Mouse (Mus musculus) MEL (cell line): ENCODE results near the gene P2rx1. TPM values are rescaled to one million over a fixed set of nuclear protein-coding genes. Genes with fewer than 3 reads are reported as not detected.

Source experiments
- DNase-seq: peaks from one replicate; pipeline ENCODE4 v3.0.0; 2011; ENCODE audit warnings: low read depth, low spot score
- H3K27ac ChIP-seq: 2 replicates; pipeline ENCODE4 v1.5.1; 2012; ENCODE audit warnings: low read depth, mild to moderate bottlenecking, control low read depth, low read length, moderate library complexity; ENCODE audit not compliant: control insufficient read depth
- H3K27me3 ChIP-seq, 2 experiments: fragments of 150-350 bp in 1 of 2; sonication (generic) in 1 of 2; 2 replicates each; pipeline ENCODE4 v1.6.1; 2012; ENCODE audit warnings: low read length in 2 of 2, mild to moderate bottlenecking in 2 of 2, improper control_type of control experiment in 1 of 2, moderate library complexity in 1 of 2; ENCODE audit not compliant: insufficient read depth in 2 of 2, control insufficient read depth in 1 of 2
- H3K36me3 ChIP-seq, 2 experiments: 2 replicates each; pipeline ENCODE4 v1.6.1; 2012 to 2014; ENCODE audit warnings: low read length in 2 of 2, improper control_type of control experiment in 1 of 2, inconsistent platforms in 1 of 2, mild to moderate bottlenecking in 1 of 2; ENCODE audit not compliant: insufficient read depth in 2 of 2, control insufficient read depth in 1 of 2
- H3K4me1 ChIP-seq, 2 experiments: fragments of 150-350 bp in 1 of 2; sonication (generic) in 1 of 2; 2 replicates each; pipeline ENCODE4 v1.6.1; 2012; ENCODE audit warnings: low read length in 2 of 2, improper control_type of control experiment in 1 of 2, mild to moderate bottlenecking in 1 of 2; ENCODE audit not compliant: insufficient read depth in 2 of 2, control insufficient read depth in 1 of 2
- H3K4me3 ChIP-seq, 2 experiments: fragments of 150-350 bp in 1 of 2; sonication (generic) in 1 of 2; 2 replicates each; pipeline ENCODE4 v1.5.1; 2012; ENCODE audit warnings: low read depth in 2 of 2, low read length in 2 of 2, mild to moderate bottlenecking in 2 of 2, moderate library complexity in 2 of 2, control low read depth in 1 of 2, improper control_type of control experiment in 1 of 2; ENCODE audit not compliant: control insufficient read depth in 1 of 2, insufficient read depth in 1 of 2
- H3K79me2 ChIP-seq: 2 replicates; pipeline ENCODE4 v1.6.1; 2012; ENCODE audit warnings: mild to moderate bottlenecking, low read length, moderate library complexity; ENCODE audit not compliant: control insufficient read depth, poor library complexity, insufficient read depth
- H3K9ac ChIP-seq: 2 replicates; pipeline ENCODE4 v1.6.1; 2012; ENCODE audit warnings: low read depth, mild to moderate bottlenecking, control low read depth, low read length, moderate library complexity; ENCODE audit not compliant: control insufficient read depth, poor library complexity, severe bottlenecking
- H3K9me3 ChIP-seq: fragments of 150-350 bp; sonication (generic); replicated peaks from 2 replicates; pipeline ENCODE4 v1.6.1; 2012; ENCODE audit warnings: mild to moderate bottlenecking, low read length, improper control_type of control experiment, moderate library complexity; ENCODE audit not compliant: insufficient read depth
- CHD2 ChIP-seq: IDR thresholded peaks from 2 replicates; pipeline ENCODE4 v1.6.1; 2011; ENCODE audit warnings: low read length, improper control_type of control experiment
- E2F4 ChIP-seq: IDR thresholded peaks from 2 replicates; pipeline ENCODE4 v1.6.1; 2011; ENCODE audit warnings: low read depth, low read length, improper control_type of control experiment, borderline replicate concordance
- ELF1 ChIP-seq: IDR thresholded peaks from 2 replicates; pipeline ENCODE4 v1.6.1; 2014; ENCODE audit warnings: low read depth, mild to moderate bottlenecking, inconsistent platforms, low read length, improper control_type of control experiment, moderate library complexity
- ETS1 ChIP-seq: IDR thresholded peaks from 2 replicates; pipeline ENCODE4 v1.6.1; 2012; ENCODE audit warnings: low read depth, mild to moderate bottlenecking, inconsistent platforms, low read length, improper control_type of control experiment, moderate library complexity
- GATA1 ChIP-seq: IDR thresholded peaks from 2 replicates; pipeline ENCODE4 v1.6.1; 2011; ENCODE audit warnings: low read depth, low read length, improper control_type of control experiment
- HCFC1 ChIP-seq: IDR thresholded peaks from 2 replicates; pipeline ENCODE4 v1.6.1; 2012; ENCODE audit warnings: low read depth, mild to moderate bottlenecking, inconsistent platforms, low read length, improper control_type of control experiment, moderate library complexity
- JUND ChIP-seq: IDR thresholded peaks from 2 replicates; pipeline ENCODE4 v1.6.1; 2011; ENCODE audit warnings: low read depth, mild to moderate bottlenecking, improper control_type of control experiment, low read length
- MAFK ChIP-seq: IDR thresholded peaks from 2 replicates; pipeline ENCODE4 v1.6.1; 2011; ENCODE audit warnings: low read depth, mild to moderate bottlenecking, low read length, improper control_type of control experiment, borderline replicate concordance
- MAZ ChIP-seq: IDR thresholded peaks from 2 replicates; pipeline ENCODE4 v1.6.1; 2012; ENCODE audit warnings: low read depth, mild to moderate bottlenecking, inconsistent platforms, low read length, improper control_type of control experiment
- MEF2A ChIP-seq: IDR thresholded peaks from 2 replicates; pipeline ENCODE4 v1.6.1; 2014; ENCODE audit warnings: low read depth, mild to moderate bottlenecking, inconsistent platforms, low read length, improper control_type of control experiment; ENCODE audit not compliant: poor library complexity, insufficient replicate concordance, severe bottlenecking; ENCODE audit errors: extremely low read depth
- MYB ChIP-seq: IDR thresholded peaks from 2 replicates; pipeline ENCODE4 v1.6.1; 2011; ENCODE audit warnings: mild to moderate bottlenecking, low read depth, low read length, improper control_type of control experiment
- MYC ChIP-seq: IDR thresholded peaks from 2 replicates; pipeline ENCODE4 v1.6.1; 2011; ENCODE audit warnings: low read depth, mild to moderate bottlenecking, low read length, improper control_type of control experiment, moderate library complexity
- NELFE ChIP-seq: IDR thresholded peaks from 2 replicates; pipeline ENCODE4 v1.6.1; 2011; ENCODE audit warnings: low read depth, low read length, improper control_type of control experiment
- NRF1 ChIP-seq: IDR thresholded peaks from 2 replicates; pipeline ENCODE4 v1.6.1; 2014; ENCODE audit warnings: low read depth, mild to moderate bottlenecking, inconsistent platforms, low read length, improper control_type of control experiment, moderate library complexity; ENCODE audit not compliant: poor library complexity, insufficient read depth, severe bottlenecking
- POLR2A ChIP-seq, 2 experiments: IDR thresholded peaks; 2 replicates each; pipeline ENCODE4 v1.6.1; 2011 to 2012; ENCODE audit warnings: low read length in 2 of 2, mild to moderate bottlenecking in 2 of 2, control low read depth in 1 of 2, improper control_type of control experiment in 1 of 2, low read depth in 1 of 2, moderate library complexity in 1 of 2; ENCODE audit not compliant: control insufficient read depth in 1 of 2, insufficient read depth in 1 of 2, poor library complexity in 1 of 2
- POLR2AphosphoS5 ChIP-seq: IDR thresholded peaks from 2 replicates; pipeline ENCODE4 v1.6.1; 2012; ENCODE audit warnings: low read depth, borderline replicate concordance, mild to moderate bottlenecking, inconsistent platforms, low read length, moderate library complexity, mixed read lengths
- RCOR1 ChIP-seq: IDR thresholded peaks from 2 replicates; pipeline ENCODE4 v1.6.1; 2012; ENCODE audit warnings: low read depth, mild to moderate bottlenecking, inconsistent platforms, low read length, improper control_type of control experiment
- SIN3A ChIP-seq: IDR thresholded peaks from 2 replicates; pipeline ENCODE4 v1.6.1; 2012; ENCODE audit warnings: low read length, improper control_type of control experiment, inconsistent platforms
- SMC3 ChIP-seq: IDR thresholded peaks from 2 replicates; pipeline ENCODE4 v1.6.1; 2011; ENCODE audit warnings: low read depth, low read length, improper control_type of control experiment
- TAL1 ChIP-seq: IDR thresholded peaks from 2 replicates; pipeline ENCODE4 v1.6.1; 2012; ENCODE audit warnings: mild to moderate bottlenecking, inconsistent platforms, low read length, moderate library complexity, mixed read lengths
- TBP ChIP-seq: IDR thresholded peaks from 2 replicates; pipeline ENCODE4 v1.8.0; 2011; ENCODE audit warnings: low read depth, low read length, improper control_type of control experiment
- USF1 ChIP-seq: IDR thresholded peaks from 2 replicates; pipeline ENCODE4 v1.6.1; 2014; ENCODE audit warnings: low read depth, mild to moderate bottlenecking, inconsistent platforms, low read length, improper control_type of control experiment, moderate library complexity
- ZKSCAN1 ChIP-seq: IDR thresholded peaks from 2 replicates; pipeline ENCODE4 v1.6.1; 2012; ENCODE audit warnings: low read depth, mild to moderate bottlenecking, inconsistent platforms, low read length, improper control_type of control experiment, moderate library complexity
- ZNF384 ChIP-seq: IDR thresholded peaks from 2 replicates; pipeline ENCODE4 v1.6.1; 2012; ENCODE audit warnings: low read depth, mild to moderate bottlenecking, inconsistent platforms, low read length, improper control_type of control experiment
- polyA plus RNA-seq, 2 experiments: library from polyadenylated mRNA; stranded (reverse) in 1 of 2; unstranded in 1 of 2; fragments of >175 nt in 1 of 2; fragments of >200 nt in 1 of 2; gene quantifications; 2 replicates each; pipeline versions ENCODE4 v1.2.1 to v1.2.4; 2012; ENCODE audit warnings: low replicate concordance in 2 of 2, low read depth in 1 of 2; ENCODE audit not compliant: insufficient read length in 2 of 2, insufficient read depth in 1 of 2, missing spikeins in 1 of 2
- total RNA-seq: library from RNA; depleted of rRNA; stranded (reverse); fragments of 300-350 nt; gene quantifications from 2 replicates; pipeline ENCODE4 v1.2.3, GENCODE M21; 2012

The P2rx1 gene
- total and polyA plus RNA-seq, 3 experiments, result 3.0 to 8.1 TPM; not detected in 1

DNA sequence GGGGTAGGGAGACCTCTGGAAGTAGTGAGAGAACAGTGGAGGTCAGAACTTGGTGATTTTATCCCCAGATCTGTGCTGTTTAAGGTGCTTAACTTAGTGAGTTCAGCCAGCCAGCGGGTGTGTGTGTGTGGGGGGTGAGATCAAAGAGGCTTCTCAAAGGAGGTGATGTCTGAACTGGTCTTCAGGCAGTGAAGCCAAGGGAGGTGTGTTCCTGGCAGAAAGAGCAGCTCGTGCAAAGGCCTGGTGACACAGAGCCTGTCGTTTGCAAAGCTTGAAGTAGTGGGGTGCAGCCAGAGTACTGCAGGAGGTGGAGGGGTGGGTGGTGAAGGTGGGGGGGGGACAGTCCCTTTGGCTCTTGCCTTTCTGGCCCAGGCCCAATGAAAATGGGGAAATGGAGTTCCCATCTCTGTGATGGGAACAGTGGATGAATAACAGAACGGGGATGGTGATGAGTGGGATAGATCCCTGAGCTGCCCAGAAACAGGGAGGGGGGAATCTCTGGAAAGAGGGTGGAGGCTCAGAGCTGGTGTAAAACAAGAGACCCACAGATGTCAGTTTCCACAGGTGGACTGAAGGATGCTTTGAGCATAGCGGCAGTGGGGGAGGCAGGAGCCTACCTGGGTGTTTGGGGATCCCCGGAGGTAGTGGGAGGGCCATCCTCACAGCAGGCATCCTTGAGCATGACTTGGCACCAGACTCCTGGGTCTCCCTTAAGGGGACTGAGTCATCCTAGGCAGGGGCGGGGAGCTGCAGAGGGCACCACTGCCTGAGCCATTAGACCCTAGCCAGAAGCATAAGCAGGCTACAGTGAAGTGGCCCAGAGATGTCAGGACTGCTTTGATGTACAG, 22.3 kb downstream of the P2rx1 start:
- TF ChIP-seq JUND, result no peak
- TF ChIP-seq HCFC1, result no peak
- no peak for TF ChIP-seq TAL1
- TF ChIP-seq ELF1, result no peak
- TF ChIP-seq NRF1, result no peak
- TF ChIP-seq MYC, result no peak
- TF ChIP-seq ZNF384, result no peak
- no peak for TF ChIP-seq GATA1
- TF ChIP-seq MEF2A, result no peak
- no peak for TF ChIP-seq RCOR1
- TF ChIP-seq POLR2A (IDR thresholded peaks at IDR 0.05; ENCODE audit: control insufficient read depth in 1 of 2, insufficient read depth in 1 of 2, low read depth in 1 of 2, low read length in 2 of 2, poor library complexity in 1 of 2), result no peak
- no peak for TF ChIP-seq USF1
- no peak for TF ChIP-seq E2F4
- TF ChIP-seq ZKSCAN1, result no peak
- TF ChIP-seq SIN3A, result no peak
- TF ChIP-seq MAZ, result no peak
- H3K27me3 ChIP-seq, result no peaks in the 10 kb centered on the region
- H3K9me3 ChIP-seq, result no peaks in the 10 kb centered on the region
- no peaks in the 10 kb centered on the region; the same call in 1 of the 2 replicates for H3K79me2 ChIP-seq
- H3K36me3 ChIP-seq, result peaks cover 0 to 6% of the 10 kb centered on the region in 2 experiments; a peak in 2 of 4 replicates
- no peak overlapping the region for H3K4me3 ChIP-seq
- no peak overlapping the region for H3K27ac ChIP-seq
- H3K4me1 ChIP-seq, result peaks cover 4 to 20% of the 10 kb centered on the region in 2 experiments
- DNase-seq, result no peak
- H3K9ac ChIP-seq, result no peak overlapping the region

DNA sequence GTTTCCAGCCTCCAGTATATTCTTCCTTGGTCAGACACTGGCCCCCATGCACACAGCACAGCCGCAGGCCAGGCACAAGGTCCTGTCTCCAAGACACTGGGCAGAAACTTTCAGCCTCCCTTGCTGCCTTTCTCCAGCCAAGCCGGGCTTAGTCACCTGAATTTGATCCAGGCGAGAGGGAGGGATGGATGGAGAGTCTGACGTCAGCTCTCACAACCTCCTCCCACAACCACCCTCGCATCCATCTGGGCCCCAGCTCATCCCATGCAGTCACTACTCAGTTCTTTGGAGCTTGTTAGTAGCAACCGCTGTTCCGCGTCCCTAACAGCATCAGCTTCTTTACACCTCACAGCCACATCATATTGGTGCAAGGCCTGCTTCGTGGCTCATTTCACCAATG, 24.2 kb downstream of the P2rx1 start:
- Histone ChIP-seq H3K27ac (no peak overlapping the region), H3K4me1 (peaks cover 3 to 17% of the 10 kb centered on the region in 2 experiments), H3K4me3 (no peak overlapping the region), H3K79me2 (no peaks in the 10 kb centered on the region; the same call in 1 of the 2 replicates), H3K27me3 (no peaks in the 10 kb centered on the region), H3K36me3 (peaks cover 0 to 6% of the 10 kb centered on the region in 2 experiments; a peak in 2 of 4 replicates), H3K9me3 (no peaks in the 10 kb centered on the region), H3K9ac (no peak overlapping the region)
- TF ChIP-seq MYB (no peak), MAFK (no peak), TBP (no peak), NELFE (no peak), MEF2A (no peak), SMC3 (no peak), MAZ (no peak), ETS1 (no peak), CHD2 (no peak), POLR2AphosphoS5 (no peak)
- DNase-seq, result no peak
